Mouse (Mus musculus): ENCODE measurements around the gene Fam107b. TPM values are rescaled to one million over a fixed set of nuclear protein-coding genes. Genes with fewer than 3 reads are reported as not detected.

Fam107b gene
- polyA plus RNA-seq (2015; fragmentation: Nextera tagmentation; extraction: Ambion mirVana) = 17.8 and 29.4 TPM in 2 replicates

DNA sequence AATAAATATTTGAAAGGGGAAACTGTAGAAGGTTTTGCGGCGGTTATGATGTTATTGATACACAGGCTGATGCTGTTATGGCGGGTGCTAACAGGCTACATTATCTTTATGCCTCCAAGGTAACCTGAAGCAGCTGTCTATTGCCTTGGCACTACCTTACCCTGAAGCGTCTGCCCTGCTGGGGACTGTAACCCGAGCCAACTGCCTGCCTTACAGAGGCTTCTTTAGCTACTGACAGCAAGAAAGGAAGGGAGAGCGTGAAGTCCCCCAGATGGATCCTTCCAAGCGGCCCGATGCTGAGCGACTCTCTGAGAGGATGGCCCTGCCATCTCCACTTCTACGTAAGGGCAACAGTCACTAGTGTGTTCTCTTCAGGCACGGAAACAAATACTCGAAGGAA, at the start of gene Fam107b:
TSS of gene Fam107b (plus strand) at position 303 of the 400 bp plus-strand sequence.
- Histone ChIP-seq H3K9me3 (replicated peaks) (no peaks in the 10 kb centered on the region), H3K4me3 (no peak within 1 kb of the TSS), H3K4me2 (no peak within 1 kb of the TSS), H3K27ac (no peak within 1 kb of the TSS), H3K36me3 (no peaks in the 10 kb centered on the region), H3K9ac (no peak within 1 kb of the TSS), H3K4me1 (replicated peaks) (no peaks in the 10 kb centered on the region), H3K27me3 (no peaks in the 10 kb centered on the region)
- whole genome bisulfite sequencing = 62% methylated on average over 12 of the region's 12 CpGs
- no peak for ATAC-seq (replicated peaks; ENCODE audit: insufficient number of reproducible peaks, insufficient read depth, low FRiP score, low read depth)

GRCm38 (mm10) chr2:3522558-3522957, 47.7 kb upstream of the Fam107b start:
- Histone ChIP-seq H3K4me2 (no peak overlapping the region), H3K9ac (no peak overlapping the region), H3K36me3 (no peaks in the 10 kb centered on the region), H3K9me3 (replicated peaks) (no peaks in the 10 kb centered on the region), H3K4me1 (replicated peaks) (no peaks in the 10 kb centered on the region), H3K27me3 (no peaks in the 10 kb centered on the region), H3K4me3 (no peak overlapping the region), H3K27ac (no peak overlapping the region)
- ATAC-seq (replicated peaks; ENCODE audit: insufficient number of reproducible peaks, insufficient read depth, low FRiP score, low read depth) = no peak
- WGBS = 75% methylated on average over 4 of the region's 4 CpGs

DNA sequence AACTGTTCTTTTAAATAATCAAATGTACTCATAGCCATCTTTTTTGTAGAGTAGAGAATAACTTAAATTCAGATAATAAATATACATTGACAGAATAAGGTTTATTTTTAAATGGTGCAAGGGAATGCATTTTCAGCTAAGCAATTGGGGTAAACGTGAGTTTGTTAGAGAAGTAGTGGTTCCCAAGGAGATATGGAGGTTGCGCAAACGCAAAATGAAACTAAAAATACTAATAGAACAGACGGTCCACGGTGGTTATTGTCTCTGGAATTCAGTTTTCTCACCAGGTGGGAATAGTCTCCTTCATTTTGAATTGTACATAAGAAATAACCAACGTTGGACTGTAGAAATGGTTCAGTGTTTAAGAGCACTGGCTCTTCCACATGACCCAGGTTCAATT, 44.0 kb upstream of the Fam107b start:
- 80% methylated on average over 6 of the region's 6 CpGs for WGBS
- Histone ChIP-seq H3K4me1 (replicated peaks) (no peaks in the 10 kb centered on the region), H3K9me3 (replicated peaks) (no peaks in the 10 kb centered on the region)

DNA sequence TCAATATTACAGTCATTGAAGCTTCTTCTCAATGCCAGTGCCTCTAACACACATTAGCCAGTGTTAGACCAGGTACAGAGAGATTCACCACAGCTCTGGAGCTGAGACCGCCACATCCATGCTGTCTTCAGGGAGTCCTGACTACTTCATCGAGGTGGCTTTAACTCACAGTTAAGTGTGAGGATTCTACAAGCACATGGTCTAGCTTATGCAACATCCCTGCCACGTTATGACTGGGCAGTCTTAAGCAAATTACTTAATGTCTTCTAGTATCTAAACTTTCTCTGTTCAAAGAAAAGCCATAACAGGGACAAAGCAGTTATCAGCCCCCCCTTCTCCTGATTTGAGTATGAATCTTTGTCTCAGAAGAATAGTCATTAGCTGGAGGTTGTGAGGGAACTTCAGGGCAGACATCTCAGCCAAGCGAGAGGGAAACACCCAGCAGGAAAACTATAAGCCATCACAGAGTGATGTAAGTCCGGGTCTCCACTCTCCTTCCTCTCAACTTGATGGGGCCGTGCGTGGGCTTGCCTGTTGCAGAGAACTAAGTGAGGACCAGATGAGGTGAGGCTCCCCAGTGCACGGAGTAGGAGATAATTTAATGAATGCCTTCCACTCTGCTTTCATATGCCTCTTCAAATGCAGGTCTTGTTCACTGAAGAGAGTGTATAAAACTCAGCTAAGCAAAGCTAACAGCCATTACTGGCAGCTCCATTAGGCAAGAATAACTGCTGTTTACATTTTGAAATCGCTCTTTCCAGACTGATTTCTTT, 28.8 kb upstream of the Fam107b start:
- Histone ChIP-seq H3K4me1 (replicated peaks) (0 out of 2 replicates have a peak, but pooled peaks cover 4% of the 10 kb centered on the region), H3K9me3 (replicated peaks) (no peaks in the 10 kb centered on the region), H3K4me2 (no peak overlapping the region), H3K4me3 (no peak overlapping the region), H3K27ac (no peak overlapping the region), H3K9ac (no peak overlapping the region), H3K27me3 (no peaks in the 10 kb centered on the region), H3K36me3 (no peaks in the 10 kb centered on the region)
- WGBS = 53% methylated on average over 9 of the region's 9 CpGs
- no peak for ATAC-seq (replicated peaks; ENCODE audit: insufficient number of reproducible peaks, insufficient read depth, low FRiP score, low read depth)

More for the DNA sequence above, 44.0 kb upstream of the Fam107b start:
- H3K36me3 ChIP-seq = no peaks in the 10 kb centered on the region
- H3K4me3 ChIP-seq = no peak overlapping the region
- H3K9ac ChIP-seq = no peak overlapping the region
- H3K4me2 ChIP-seq = no peak overlapping the region
- H3K27ac ChIP-seq = no peak overlapping the region
- no peak for ATAC-seq (replicated peaks; ENCODE audit: insufficient number of reproducible peaks, insufficient read depth, low FRiP score, low read depth)
- no peaks in the 10 kb centered on the region for H3K27me3 ChIP-seq

DNA sequence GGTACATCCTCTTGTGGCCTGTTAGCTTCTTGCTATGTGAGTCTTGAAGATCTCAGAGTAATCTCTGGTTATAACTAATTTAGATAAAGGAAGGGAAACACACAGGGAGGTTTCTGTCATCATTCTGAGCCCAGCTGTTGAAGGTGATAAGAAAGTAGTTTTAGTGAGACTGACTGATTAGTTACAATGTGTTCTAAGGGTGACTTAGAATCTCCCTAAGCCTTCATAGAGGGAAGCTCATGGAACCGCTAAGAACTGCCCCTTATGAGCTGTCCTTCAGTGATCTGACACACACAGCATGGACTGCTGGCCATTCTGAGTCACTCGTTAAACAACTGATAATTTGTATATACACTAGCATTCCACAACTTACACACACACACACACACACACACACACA, 24.2 kb upstream of the Fam107b start:
- ATAC-seq (replicated peaks; ENCODE audit: insufficient number of reproducible peaks, insufficient read depth, low FRiP score, low read depth) = no peak
- no peak overlapping the region for H3K9ac ChIP-seq
- no peak overlapping the region for H3K4me3 ChIP-seq
- H3K4me1 ChIP-seq (replicated peaks) = 0 out of 2 replicates have a peak, but pooled peaks cover 4% of the 10 kb centered on the region
- no peak overlapping the region for H3K27ac ChIP-seq
- H3K36me3 ChIP-seq = no peaks in the 10 kb centered on the region
- no peak overlapping the region for H3K4me2 ChIP-seq
- H3K9me3 ChIP-seq (replicated peaks) = no peaks in the 10 kb centered on the region
- no peaks in the 10 kb centered on the region for H3K27me3 ChIP-seq
- 49% methylated on average over 2 of the region's 2 CpGs for WGBS

- Histone ChIP-seq H3K9ac (no peak overlapping the region), H3K4me2 (no peak overlapping the region), H3K9me3 (replicated peaks) (no peaks in the 10 kb centered on the region), H3K4me1 (replicated peaks) (0 out of 2 replicates have a peak, but pooled peaks cover 4% of the 10 kb centered on the region), H3K36me3 (no peaks in the 10 kb centered on the region), H3K27ac (no peak overlapping the region), H3K27me3 (no peaks in the 10 kb centered on the region), H3K4me3 (no peak overlapping the region)
- no peak for ATAC-seq (replicated peaks; ENCODE audit: insufficient number of reproducible peaks, insufficient read depth, low FRiP score, low read depth)
- WGBS = 0% methylated on average over 4 of the region's 4 CpGs
Observed at GRCm38 (mm10) chr2:3546588-3546987, 23.7 kb upstream of the Fam107b start.

GRCm38 (mm10) chr2:3570606-3571005, 318 bp downstream of the Fam107b start:
- Histone ChIP-seq H3K9me3 (replicated peaks) (no peaks in the 10 kb centered on the region), H3K4me3 (no peak overlapping the region), H3K27ac (no peak overlapping the region), H3K4me1 (replicated peaks) (no peaks in the 10 kb centered on the region), H3K4me2 (no peak overlapping the region), H3K9ac (no peak overlapping the region), H3K36me3 (no peaks in the 10 kb centered on the region), H3K27me3 (no peaks in the 10 kb centered on the region)
- WGBS = 85% methylated on average over 11 of the region's 11 CpGs
- no peak for ATAC-seq (replicated peaks; ENCODE audit: insufficient number of reproducible peaks, insufficient read depth, low FRiP score, low read depth)

DNA sequence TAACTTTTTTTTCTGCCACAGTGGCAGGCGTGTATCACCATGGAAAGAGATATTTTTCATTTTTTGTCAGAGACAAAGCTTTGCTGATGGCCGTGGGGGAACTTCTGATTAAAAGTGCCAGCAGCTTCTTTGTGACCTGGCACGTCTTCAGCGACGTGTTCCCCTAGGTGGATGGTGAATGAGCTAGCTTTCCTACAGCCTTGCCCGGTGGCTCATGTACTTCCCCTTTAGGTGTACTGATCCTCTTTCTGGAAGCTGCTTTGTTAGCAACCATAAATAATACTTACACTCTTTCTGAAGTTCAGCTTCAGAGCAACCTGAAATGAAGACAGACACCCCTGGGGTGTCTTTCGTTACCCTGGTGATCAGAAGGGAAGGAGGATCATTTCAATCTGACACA, 3.6 kb downstream of the Fam107b start:
- 78% methylated on average over 7 of the region's 7 CpGs for WGBS
- Histone ChIP-seq H3K27ac (no peak overlapping the region), H3K4me1 (replicated peaks) (no peaks in the 10 kb centered on the region), H3K36me3 (no peaks in the 10 kb centered on the region), H3K27me3 (no peaks in the 10 kb centered on the region), H3K9ac (no peak overlapping the region), H3K9me3 (replicated peaks) (no peaks in the 10 kb centered on the region), H3K4me3 (no peak overlapping the region), H3K4me2 (no peak overlapping the region)
- ATAC-seq (replicated peaks; ENCODE audit: insufficient number of reproducible peaks, insufficient read depth, low FRiP score, low read depth) = no peak

DNA sequence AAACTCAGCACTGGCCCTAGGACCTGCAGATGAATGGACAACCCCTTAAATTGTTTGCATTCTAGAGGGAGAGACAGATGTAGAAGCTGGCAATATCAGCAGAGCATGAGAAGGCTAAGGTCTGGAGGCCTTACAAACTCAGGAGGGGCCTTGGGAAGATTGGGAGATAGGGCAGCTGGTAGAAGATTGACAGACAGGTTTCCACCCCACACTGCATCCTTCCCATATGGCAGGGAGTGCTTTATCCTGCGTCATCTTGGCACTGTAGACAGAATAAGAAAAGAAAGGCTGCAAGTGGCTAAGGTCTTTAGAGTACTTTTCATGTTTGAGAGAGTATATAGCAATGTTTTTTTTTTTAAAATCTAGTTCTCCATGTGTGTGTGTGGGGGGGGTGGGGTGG, 4.9 kb downstream of the Fam107b start:
- WGBS = 78% methylated on average over 1 of the region's 1 CpGs
- Histone ChIP-seq H3K4me3 (no peak overlapping the region), H3K36me3 (no peaks in the 10 kb centered on the region), H3K4me2 (no peak overlapping the region), H3K9me3 (replicated peaks) (no peaks in the 10 kb centered on the region), H3K27ac (no peak overlapping the region), H3K9ac (no peak overlapping the region), H3K4me1 (replicated peaks) (no peaks in the 10 kb centered on the region), H3K27me3 (no peaks in the 10 kb centered on the region)
- ATAC-seq (replicated peaks; ENCODE audit: insufficient number of reproducible peaks, insufficient read depth, low FRiP score, low read depth) = no peak

DNA sequence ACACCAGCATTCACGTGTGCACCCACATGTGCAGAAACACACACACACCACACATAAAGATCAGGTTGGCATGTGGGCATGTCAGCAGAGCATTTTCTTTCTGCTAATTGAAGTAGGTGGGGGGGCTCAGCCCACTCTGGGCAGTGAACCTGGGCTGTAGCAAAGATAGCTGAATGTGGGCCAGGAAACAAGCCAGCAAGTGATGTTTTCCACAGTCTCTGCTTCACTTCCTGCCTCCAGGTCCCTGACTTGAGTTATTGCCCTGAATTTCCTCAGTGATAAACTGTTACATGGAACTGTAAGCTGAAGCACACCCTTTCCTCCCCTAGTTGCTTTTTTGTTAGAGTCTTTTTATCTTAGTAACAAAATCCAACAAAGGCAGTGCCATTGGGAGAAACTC, 6.1 kb downstream of the Fam107b start:
- H3K9me3 ChIP-seq (replicated peaks) = no peaks in the 10 kb centered on the region
- no peak overlapping the region for H3K4me3 ChIP-seq
- H3K27ac ChIP-seq = no peak overlapping the region
- H3K27me3 ChIP-seq = no peaks in the 10 kb centered on the region
- H3K4me1 ChIP-seq (replicated peaks) = no peaks in the 10 kb centered on the region
- no peaks in the 10 kb centered on the region for H3K36me3 ChIP-seq
- no peak for ATAC-seq (replicated peaks; ENCODE audit: insufficient number of reproducible peaks, insufficient read depth, low FRiP score, low read depth)
- H3K4me2 ChIP-seq = no peak overlapping the region
- no peak overlapping the region for H3K9ac ChIP-seq
- 67% methylated on average over 1 of the region's 1 CpGs for WGBS

DNA sequence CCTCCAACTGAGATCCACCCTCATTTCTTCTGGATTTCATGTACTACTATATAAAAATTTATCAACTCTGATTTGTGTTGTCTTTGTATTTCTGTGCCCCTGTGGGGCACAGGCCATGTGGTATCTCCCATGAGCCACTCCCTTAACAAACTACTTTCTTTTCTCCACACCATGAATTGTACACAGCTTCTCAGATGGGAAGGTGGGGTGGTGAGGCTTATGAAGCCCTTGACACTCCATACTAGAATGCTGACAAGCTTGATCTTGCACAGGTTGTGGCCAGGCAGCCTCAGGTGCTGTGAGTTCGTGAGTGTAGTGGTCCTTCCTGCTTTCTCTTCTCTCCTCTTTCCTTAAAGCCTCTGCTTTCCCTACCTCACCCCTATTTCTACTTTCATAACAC, 6.9 kb downstream of the Fam107b start:
- Histone ChIP-seq H3K27me3 (no peaks in the 10 kb centered on the region), H3K9ac (no peak overlapping the region), H3K4me1 (replicated peaks) (no peaks in the 10 kb centered on the region), H3K4me3 (no peak overlapping the region), H3K9me3 (replicated peaks) (no peaks in the 10 kb centered on the region), H3K27ac (no peak overlapping the region), H3K36me3 (no peaks in the 10 kb centered on the region), H3K4me2 (no peak overlapping the region)
- 64% methylated on average over 1 of the region's 1 CpGs for WGBS
- ATAC-seq (replicated peaks; ENCODE audit: insufficient number of reproducible peaks, insufficient read depth, low FRiP score, low read depth) = no peak
